Mouse (Mus musculus): ENCODE measurements around the gene Armc5.

The Armc5 gene

DNA sequence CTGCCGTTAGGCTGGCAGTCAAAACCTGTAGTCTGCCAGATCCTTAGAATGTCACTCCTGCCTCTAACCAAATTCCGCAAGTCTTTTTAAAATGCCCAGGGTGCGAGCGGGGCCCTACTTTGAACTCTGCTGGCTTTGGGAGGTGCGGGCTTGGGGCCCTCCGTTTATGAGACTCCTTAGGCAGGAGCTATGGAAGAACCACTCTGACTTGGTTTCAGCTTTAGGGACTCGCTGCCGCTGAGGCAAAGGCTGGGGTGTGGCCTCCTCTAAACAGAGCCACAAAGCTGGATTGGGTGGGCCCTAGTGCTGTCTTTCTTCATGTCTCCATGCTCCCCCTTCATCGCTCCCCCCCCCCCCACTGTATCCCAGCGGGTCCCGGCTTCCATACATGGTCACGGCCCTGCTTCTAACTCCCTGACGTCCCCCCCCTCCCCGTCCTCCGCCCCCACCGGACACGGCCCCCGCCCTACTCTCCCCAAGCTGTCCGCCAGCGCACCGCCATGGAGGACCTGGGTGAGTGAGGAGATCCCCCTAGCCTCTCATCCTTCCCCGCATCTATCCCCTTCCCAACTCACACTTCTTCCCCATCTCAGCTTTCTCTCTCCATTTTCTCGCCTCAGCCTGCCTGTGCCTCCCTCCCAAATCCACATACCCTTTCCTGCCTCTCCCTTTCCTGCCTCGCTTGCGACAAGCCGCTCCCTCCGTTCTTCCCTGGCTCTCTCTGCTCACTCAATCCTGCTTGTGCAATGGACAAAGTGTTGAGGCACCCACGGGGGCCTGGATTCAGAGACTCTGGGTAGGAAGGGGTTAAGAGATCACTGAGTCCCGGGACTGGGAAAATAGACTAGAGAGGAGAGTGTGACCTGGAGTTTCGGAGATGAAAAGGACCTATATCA, 9.6 kb downstream of the Armc5 start, which contains the start of gene Tgfb1i1:
Gene Tgfb1i1 (plus strand): TSS at position 317 of the 896 bp plus-strand sequence.
- peak; percentile 68 for DNase-seq

DNA sequence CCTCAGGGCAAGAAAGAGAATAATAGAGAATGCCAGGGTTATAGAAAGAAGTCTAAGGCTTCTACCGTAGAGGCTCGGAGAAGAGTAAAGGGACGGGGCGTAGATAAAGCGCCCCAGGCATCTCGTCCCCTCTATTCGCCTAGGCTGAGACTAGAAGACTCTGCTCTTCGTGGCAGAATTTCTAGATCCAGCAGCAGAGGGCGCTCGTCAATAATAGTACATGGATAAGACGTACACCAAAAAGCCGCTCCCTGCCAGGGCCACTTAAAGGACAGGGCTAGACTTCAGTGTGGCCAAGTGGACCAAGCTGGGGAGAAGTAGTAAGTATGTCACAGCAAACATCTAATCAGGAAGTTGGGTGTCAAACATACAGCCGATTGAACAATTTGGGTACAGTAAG, 10.3 kb downstream of the Armc5 start:
- peak; percentile 94 for DNase-seq

DNA sequence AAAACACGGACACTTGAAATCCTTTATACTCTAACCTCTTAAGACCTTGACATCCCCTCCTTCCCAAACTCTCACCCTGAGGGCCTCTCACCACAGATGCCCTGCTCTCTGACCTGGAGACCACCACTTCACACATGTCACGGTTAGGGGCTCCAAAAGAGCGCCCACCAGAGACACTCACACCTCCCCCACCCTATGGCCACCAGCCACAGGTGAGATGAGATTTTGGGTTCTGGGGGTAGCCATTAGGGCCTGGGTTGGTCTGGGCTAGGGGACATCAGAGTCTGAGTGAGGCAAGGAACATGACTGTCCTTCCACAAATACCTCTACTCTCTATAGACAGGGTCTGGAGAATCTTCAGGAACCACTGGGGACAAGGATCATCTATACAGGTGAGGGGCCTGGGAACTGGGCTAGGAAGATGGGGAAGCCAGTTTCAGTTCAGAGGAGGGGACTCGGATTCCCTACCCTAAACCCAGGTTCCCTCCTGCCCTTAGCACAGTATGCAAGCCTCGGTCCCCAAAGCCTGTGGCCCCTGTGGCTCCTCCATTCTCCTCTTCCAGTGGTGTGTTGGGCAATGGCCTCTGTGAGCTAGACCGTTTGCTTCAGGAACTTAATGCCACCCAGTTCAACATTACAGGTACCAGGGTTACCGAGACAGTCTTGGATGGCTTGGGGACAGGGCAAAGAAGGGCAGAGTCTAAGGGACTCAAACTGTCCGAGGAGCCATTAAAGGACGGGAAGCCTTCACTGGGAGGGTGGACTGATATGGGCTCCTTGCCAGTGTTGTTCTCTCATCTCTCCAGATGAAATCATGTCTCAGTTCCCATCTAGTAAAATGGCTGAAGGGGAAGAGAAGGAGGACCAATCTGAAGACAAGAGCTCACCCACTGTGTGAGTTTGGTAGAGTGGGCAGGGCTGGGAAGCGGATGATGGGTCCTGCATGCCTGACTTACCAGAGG, 11.2 kb downstream of the Armc5 start:
- DNase-seq: no peak

DNA sequence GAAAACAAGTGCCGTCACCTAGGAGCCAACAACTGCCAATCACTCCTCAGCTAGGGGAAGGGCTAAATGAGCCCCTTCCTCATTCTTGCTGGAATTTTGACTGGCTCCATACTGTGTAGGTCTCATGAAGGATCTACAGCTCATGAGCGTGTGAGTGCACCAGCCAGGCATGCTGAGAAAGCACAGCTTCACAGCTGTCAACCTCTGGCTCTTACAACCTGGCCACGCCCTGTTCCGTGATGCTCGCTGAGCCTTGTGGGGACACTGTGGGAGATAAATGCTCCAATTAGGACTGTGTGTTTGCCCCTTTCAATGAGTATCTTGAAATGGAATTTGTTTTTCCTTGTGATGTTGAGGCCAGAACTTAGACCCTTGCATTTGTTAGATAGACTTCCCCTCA, 12.9 kb downstream of the Armc5 start:
- DNase-seq: no peak

DNA sequence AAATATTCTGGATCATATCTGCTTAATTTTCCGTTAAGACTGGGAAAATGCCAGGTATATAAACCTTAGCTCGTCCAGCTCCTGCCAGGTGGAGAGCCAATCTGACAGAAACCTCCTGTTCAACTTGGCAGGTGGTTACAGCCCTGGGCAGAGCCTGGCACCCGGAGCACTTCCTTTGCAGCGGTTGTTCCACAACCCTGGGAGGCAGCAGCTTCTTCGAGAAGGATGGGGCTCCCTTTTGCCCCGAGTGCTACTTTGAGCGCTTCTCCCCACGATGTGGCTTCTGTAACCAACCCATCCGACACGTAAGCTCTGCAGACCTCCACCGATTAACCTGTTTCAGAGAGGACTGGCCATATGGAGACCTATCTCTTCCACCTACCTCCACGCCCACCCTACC, 14.8 kb downstream of the Armc5 start:
- DNase-seq: no peak

DNA sequence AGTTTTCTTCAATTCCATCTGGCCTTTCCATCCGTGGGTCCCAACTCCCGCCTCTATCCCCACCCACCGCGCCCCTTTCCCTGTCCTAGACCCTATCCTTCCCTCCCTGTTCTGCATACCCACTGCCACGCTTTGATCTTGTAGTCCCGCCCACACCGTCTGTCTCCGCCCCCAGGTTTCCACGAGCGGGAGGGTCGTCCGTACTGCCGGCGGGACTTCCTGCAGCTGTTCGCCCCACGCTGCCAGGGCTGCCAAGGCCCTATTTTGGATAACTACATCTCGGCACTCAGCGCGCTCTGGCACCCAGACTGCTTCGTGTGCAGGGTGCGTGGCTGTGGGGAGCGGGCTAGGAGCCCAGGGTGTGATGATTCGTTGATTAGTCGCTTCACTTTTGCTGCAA, 15.5 kb downstream of the Armc5 start:
- DNase-seq: peak; percentile 74

DNA sequence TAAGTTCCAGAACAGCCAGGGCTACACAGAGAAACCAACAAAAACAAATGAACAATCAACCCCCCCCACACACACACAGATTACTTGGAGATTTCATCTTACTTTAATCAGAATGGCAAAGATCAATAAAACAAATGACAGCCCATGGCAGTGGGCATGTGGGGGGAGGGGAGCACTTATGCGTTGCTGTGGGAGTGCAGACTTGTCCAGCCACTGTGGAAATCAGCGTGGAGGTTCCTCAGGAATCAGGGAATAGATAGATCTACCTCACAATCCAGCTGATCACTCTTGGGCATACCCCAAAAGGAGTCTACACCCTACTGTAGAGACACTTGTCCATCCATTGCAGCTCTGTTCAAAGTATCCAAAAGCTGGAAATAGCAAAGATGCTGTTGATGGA, 17.8 kb downstream of the Armc5 start:
- DNase-seq: no peak

DNA sequence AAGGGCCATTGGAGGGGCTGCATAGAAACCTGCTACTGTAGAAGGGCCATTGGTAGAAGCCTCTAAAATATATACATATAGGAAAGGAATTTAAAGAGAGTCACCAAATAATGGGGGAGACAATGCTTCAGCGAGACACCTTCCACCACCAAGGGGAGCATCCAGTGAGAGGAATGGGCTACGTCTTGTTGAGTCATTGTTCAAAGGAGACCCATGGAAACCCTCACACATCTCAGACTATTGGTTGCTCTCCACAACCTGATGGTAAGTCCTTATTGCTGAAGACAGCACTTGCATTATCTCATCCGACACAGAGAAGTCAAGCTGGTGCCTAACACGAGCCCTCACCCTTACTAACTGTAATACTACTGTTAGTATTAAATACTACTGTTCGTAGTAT, 18.6 kb downstream of the Armc5 start:
- DNase-seq: no peak

DNA sequence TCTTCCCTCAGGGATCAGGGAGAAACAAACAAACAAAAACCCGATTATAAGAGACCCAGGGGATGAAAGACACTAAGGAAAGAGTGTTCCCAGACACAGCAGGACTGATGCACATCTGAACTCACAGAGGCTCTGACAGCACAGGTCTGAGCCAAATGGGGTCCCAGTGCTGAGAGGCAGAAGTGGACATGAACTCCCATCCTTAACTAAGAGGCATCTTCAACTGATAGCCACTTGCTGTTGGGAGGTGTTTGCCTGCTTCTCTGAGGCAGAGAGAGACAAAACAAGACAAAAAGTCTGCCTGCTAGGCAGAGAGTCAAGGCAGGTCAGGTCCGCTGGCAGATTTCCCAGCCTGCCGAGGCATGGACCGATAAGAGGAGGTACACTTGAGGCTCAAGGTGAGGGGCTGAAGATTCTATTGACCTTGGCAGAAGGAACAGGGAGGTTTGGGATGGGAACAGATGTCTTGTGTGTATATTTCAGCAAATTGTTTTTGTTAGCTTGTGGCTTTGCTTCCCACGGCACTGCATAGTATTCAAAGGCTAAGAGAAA, 19.7 kb downstream of the Armc5 start:
- DNase-seq: no peak

DNA sequence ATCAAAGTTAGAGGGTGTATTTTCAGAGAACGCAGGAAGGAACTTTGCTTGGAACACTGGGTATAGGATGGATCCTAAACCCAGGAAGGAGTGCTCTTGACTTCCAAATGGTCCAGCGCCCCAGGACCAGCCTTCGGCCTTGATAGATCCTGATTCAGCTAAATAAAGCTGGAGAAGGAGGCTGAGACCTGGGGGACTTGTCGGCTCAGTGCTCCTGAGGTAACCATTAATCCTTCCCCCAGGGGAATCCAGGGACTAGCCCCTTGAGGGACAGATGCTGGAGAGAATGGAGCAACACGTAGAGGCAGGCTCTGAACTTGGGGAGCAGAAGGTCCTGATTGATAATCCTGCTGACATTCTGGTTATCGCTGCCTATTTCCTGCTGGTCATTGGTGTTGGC, 28.3 kb downstream of the Armc5 start, which contains the start of gene Slc5a2:
Gene Slc5a2 (plus strand): TSS at position 247 of the 400 bp plus-strand sequence.
- no peak for DNase-seq

DNA sequence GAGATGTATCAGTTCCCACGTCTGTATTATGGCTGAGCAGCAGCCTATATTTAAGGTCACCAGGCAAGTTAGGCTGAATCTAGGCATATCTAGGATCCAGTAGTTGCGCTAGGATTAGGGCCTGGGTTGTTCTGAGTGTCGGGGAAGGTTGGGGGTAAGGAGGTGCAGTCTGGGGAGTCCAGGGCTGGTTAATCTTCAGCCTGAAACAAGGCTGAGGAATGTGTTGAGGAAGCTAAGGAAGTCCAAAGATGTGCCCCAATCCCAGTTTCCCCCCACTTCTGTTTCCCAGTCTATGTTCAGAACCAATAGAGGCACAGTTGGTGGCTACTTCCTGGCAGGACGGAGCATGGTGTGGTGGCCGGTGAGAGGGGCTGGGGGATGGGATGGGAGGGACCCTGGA, 28.9 kb downstream of the Armc5 start:
- no peak for DNase-seq

DNA sequence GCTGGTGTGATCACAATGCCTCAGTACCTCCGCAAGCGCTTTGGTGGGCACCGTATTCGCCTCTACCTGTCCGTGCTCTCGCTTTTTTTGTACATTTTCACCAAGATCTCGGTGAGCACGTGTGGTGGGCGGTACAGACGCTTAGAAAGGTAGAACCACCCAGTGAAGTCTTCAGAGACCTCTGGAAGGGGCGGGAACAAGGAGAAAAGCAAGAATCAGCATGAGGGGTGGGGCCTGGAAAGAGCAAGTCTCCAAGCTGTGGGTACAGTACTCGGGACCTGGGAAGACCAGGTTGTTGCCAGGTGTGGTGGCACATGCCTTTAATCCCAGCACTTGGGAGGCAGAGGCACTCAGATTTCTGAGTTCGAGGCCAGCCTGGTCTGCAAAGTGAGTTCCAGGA, 30.2 kb downstream of the Armc5 start:
- no peak for DNase-seq

DNA sequence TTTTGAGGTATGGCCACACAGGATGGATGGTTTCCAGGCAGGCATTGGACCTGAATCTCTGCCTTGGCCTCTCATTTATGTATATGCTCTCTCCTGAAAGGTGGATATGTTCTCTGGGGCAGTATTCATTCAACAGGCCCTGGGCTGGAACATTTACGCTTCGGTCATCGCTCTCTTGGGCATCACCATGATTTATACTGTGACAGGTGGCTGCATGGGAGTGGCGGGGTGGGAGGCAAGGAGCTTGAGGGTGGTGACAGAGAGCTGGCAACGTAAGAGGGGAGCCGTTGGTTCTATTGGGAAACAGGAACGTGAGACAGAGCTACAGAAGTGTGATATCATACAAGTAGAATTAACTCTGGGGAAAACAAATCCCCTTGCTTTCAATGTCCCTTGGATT, 30.7 kb downstream of the Armc5 start:
- DNase-seq: no peak

DNA sequence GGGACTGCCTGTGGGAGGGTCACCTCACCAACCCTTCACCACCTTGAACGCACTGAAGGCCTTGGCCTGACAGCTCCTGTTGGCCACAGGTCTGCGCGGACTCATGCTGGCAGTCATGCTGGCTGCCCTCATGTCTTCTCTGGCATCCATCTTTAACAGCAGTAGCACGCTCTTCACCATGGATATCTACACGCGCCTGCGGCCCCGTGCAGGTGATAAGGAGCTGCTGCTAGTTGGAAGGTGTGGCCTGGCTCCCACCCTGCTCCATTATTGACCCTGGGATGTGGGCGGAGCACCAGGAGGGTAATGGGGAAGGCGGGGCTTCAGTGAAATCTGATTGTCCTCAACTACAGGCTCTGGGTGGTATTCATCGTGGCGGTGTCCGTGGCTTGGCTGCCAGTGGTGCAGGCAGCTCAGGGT, 33.3 kb downstream of the Armc5 start:
- no peak for DNase-seq

DNA sequence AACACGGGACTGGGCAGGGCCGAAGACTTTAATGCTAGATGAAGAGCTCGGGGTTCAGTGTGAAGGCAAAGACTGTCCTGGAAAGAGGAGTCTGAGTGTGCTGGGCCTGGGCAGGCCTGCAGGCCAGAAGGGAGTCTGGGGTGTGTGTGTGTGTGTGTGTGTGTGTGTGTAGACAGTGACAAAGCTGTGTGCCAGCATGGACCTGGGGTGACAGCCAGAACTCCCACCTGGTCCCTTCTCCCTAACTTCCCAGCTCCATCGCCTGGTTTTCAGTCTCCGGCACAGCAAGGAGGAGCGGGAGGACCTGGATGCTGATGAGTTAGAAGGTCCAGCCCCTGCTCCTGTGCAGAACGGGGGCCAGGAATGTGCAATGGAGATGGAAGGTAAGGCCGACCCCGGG, 34.4 kb downstream of the Armc5 start:
- DNase-seq: no peak

DNA sequence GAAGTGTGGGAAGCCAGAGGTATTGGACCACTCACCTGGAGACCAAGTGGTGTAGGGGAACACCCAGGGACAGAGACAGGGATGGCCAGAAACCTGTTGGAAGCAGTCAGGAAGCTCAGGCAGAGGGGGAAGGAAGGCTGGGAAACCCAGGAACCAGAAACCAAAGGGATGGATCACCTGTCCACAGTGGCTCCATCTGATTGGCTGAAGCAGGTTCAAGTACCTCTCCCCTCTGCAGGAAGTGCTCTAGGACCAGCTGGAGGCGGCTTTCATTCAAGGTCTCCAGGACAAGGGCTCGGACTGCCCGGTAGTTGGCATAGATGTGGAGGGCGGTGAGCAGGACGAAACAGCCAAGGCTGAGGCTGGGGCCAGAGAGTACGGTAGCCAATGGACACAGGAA, 38.9 kb downstream of the Armc5 start:
- no peak for DNase-seq

DNA sequence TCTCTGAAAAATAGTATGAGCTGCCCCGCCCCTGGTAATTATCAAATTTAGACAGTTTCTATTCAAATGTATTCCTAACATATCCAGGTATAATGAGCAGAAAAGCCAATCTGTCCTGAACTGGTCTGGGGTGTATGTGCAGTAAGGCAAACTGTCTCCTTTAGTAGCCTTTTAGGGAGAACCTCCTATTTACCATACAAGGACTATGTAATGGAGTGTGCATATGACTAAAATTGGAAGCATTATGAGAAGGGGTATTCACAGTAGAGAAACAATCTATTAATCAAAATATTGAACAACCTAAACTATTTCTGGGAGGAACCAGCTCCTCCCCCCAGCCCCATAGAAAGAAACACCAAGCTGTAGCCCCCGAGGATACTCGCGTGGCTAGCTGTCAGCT, 42.6 kb downstream of the Armc5 start:
- no peak for DNase-seq

DNA sequence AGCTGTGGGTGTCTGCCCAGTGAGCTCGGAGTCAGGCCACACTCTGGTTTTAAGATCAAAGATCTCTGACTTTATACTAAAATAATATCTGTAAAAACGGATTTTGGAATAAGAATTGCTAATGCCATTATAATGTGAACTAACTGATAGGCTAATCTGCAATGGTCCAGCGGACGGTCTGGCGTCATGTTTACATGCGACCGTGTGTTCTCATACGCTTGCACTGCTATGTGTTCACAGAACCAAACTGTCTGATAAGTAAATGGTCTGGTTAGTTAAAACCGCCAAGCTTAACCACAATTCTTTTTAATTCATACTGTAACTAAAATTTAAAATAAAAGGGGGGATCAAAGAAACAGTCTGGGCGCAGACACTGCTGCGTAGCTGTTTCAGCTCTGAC, 44.6 kb downstream of the Armc5 start:
- no peak for DNase-seq

DNA sequence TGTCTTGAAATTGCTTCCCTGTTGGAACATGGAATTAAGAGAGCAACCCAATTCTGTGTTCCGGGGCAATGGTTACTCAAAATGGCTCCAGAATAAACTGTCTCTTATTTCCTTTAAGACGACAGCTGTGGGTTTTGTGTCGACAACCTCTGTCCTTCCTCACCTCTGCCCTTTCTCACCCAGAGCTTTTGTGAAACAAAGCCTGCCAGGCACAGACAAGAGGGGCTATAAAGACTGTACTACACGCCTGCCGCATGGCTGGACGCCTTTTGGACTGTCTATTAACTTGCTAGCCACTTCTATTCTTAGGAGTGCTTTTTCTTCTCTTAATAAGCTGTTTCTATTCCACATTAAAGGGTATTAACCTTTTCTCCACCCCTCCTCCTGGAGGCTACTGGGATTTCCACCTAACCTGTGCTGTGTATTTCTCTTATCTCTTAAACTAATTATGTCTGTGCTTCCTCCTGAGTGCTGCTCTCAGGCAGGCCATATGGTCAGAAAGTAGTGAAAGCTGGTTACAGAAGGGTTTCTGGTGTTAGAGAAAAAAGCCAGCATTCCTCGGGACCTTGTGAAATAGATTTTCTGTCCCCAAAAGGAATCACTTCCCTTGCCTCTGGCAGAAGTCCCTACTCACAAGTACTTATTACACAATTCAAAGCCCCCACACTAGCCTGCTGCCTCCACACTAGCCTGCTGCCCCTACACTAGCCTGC, 45.5 kb downstream of the Armc5 start:
- peak; percentile 75 for DNase-seq

DNA sequence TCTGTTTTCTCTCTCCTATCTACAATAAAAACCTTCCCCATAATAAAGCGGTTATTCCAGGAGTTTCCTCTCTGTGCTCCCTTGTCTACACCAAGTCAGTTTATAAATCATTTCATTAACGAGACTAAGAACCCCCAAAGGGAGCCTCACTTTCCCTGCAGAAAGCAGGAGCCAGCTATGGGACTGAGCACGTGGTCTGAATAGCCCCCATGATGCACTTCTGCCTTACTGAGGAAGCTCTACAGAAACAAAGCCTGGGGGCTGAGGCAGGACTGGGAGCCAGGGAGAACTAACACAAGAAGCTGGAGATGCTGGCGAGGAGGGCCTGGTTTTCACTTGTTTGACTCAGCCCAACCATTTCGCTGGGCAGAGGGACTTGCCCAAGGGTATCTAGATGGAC, 46.9 kb downstream of the Armc5 start:
- peak; percentile 57 for DNase-seq

DNA sequence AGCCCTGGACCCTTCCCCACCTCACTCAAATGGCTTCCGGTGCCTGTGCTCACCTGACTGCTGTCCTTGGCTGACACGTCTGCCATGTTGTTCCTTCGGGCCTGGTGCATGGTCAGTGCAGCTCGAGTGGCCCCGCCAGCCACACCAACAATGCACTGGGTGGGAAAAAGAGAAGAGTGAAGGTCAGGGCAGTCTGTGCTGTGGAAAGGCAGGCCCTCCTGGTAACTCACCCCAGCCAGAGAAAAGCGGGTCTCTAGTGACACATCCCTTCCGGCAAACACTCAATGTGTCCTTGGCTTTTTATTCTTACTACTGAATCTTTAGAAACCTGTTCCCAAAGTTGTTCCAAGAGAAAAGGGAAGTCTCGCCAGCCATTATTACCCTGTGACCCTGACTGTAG, 47.9 kb downstream of the Armc5 start:
- no peak for DNase-seq

DNA sequence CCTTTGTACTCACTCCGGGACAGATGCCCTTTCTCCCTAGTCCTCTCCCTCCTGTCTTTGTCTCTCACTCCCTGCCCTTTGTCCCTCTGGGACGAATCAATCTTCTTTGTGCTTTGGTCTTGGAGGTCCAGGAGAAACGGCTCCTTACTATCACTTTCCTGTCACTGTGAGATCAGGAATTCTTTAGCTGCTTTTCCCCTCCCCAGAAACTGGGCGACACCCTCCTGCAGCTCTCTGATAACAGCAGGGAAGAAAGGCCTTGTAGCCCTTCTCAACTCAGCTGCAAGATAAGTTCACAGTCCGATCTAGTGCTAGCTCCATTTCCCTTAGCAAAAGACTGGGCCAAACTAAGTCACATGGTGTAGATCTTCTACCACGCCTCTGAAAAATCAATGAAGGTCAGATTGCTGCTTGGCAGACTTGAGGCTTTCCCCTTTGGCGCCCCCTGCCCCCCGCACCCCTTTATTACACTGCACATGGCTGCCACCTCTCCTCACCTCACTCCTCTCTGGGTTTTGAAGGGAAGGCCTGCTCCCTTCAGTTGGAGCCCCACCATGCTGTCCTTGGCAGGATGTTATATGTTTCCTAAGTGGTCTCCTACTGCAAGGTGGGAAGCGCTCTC, 51.9 kb downstream of the Armc5 start:
- peak; percentile 66 for DNase-seq
